Mouse (Mus musculus) retina, embryonic 14.5 days (tissue): Measurements from ENCODE around the gene Pabpn1l.
"Not testable (repeated sequence)": the region's sequence is repeated elsewhere in the genome, so short reads cannot be mapped to it uniquely, and the experiment has no call there.

ENCODE experiments used
- DNase-seq: peaks from one replicate; pipeline ENCODE4 v3.0.0-alpha.2; 2015; ENCODE audit warnings: low spot score

The Pabpn1l gene

GRCm38 (mm10) chr8:122575286-122575685 lies 47.3 kb downstream of the Pabpn1l start:
- DNase-seq: no peak

- no peak for DNase-seq
Measured at GRCm38 (mm10) chr8:122574667-122575251, 47.8 kb downstream of the Pabpn1l start.

GRCm38 (mm10) chr8:122574264-122574663 lies 48.3 kb downstream of the Pabpn1l start:
- no peak for DNase-seq

- DNase-seq: no peak
Measured at GRCm38 (mm10) chr8:122573577-122573976, 49.0 kb downstream of the Pabpn1l start.

GRCm38 (mm10) chr8:122573176-122573575 lies 49.4 kb downstream of the Pabpn1l start:
- DNase-seq: not testable (repeated sequence)

GRCm38 (mm10) chr8:122572751-122573150 lies 49.8 kb downstream of the Pabpn1l start:
- DNase-seq: no peak

GRCm38 (mm10) chr8:122571750-122572267 lies 50.7 kb downstream of the Pabpn1l start:
- no peak for DNase-seq

GRCm38 (mm10) chr8:122571153-122571552 lies 51.4 kb downstream of the Pabpn1l start:
- no peak for DNase-seq

- no peak for DNase-seq
Measured at GRCm38 (mm10) chr8:122569996-122570395, 52.5 kb downstream of the Pabpn1l start.
